Comparison of ENCODE assay signal across 8 mouse cellular contexts in the genomic region with DNA sequence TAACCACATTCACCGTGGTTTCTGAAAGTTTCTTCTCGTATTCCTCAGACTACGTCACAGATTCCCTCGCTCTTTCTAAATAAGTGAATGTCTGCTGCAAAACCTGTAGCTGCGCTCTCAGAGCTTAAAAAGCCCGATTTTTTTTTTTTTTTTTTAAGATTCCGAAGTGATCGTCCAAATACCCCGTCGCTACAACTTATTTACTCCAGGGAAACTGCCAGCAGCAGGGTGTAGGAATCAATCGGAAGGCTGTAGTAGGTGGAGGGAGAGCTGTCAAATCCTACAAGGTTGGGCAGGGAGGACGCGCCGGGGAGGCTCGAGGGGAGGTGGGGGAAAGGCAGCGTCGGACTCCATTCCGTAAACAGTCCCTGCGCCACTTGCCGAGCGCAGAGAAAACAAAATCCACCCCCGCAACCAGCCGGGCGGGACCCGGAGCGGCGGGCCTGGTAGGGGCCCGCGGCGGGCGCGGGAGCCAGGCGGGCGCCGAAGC. TPM values are rescaled to one million over a fixed set of nuclear protein-coding genes. Genes with fewer than 3 reads are reported as not detected.
DNase-seq lines count a peak whose midpoint lies in the region; ATAC-seq and TF ChIP-seq lines count a peak whose summit lies in the region.

No protein-coding gene starts in this region.

- under 1% methylated on average over 26 of the region's 35 CpGs for WGBS in limb, embryonic 14.5 days
- WGBS in midbrain, postnatal 0 days = under 1% methylated on average over 24 of the region's 35 CpGs
- whole genome bisulfite sequencing in stomach, embryonic 16.5 days = under 1% methylated on average over 23 of the region's 35 CpGs

- peak overlapping the region; percentile 89 for H3K27ac ChIP-seq in limb, embryonic 14.5 days (replicated peaks; ENCODE audit: low read depth, low read length)
- peak overlapping the region; percentile 91 for H3K27ac ChIP-seq in midbrain, postnatal 0 days (ENCODE audit: low read depth, low read length)
- H3K27ac ChIP-seq in stomach, embryonic 16.5 days (ENCODE audit: low read length) = peak overlapping the region; percentile 90

- H3K9me3 ChIP-seq in megakaryocyte, embryonic 14.5 days = no peaks in the 10 kb centered on the region
- no peaks in the 10 kb centered on the region for H3K9me3 ChIP-seq in limb, embryonic 14.5 days (ENCODE audit: control insufficient read depth, low read length)
- no peaks in the 10 kb centered on the region for H3K9me3 ChIP-seq in midbrain, postnatal 0 days (ENCODE audit: low read length)
- H3K9me3 ChIP-seq in stomach, embryonic 16.5 days (replicated peaks; ENCODE audit: control insufficient read depth, low read length) = no peaks in the 10 kb centered on the region

- peak overlapping the region; percentile 99 for H3K4me3 ChIP-seq in megakaryocyte, embryonic 14.5 days (replicated peaks)
- H3K4me3 ChIP-seq in limb, embryonic 14.5 days (replicated peaks; ENCODE audit: low read length) = peak overlapping the region; percentile 88
- H3K4me3 ChIP-seq in midbrain, postnatal 0 days (ENCODE audit: low read depth, low read length) = peak overlapping the region; percentile 85
- peak overlapping the region; percentile 91 for H3K4me3 ChIP-seq in stomach, embryonic 16.5 days (replicated peaks; ENCODE audit: low read length)

- H3K27me3 ChIP-seq in megakaryocyte, embryonic 14.5 days (replicated peaks) = no peaks in the 10 kb centered on the region
- H3K27me3 ChIP-seq in limb, embryonic 14.5 days (ENCODE audit: control insufficient read depth, insufficient read depth, low read length) = no peaks in the 10 kb centered on the region
- no peaks in the 10 kb centered on the region for H3K27me3 ChIP-seq in midbrain, postnatal 0 days (ENCODE audit: insufficient read depth, low read length)
- no peaks in the 10 kb centered on the region for H3K27me3 ChIP-seq in stomach, embryonic 16.5 days (ENCODE audit: control insufficient read depth, insufficient read depth, low read length)

- peak; percentile 53 to 54 for DNase-seq in cerebellum, postnatal 36 days
- peak; percentile 17 to 35 for DNase-seq in frontal cortex, postnatal 25 days (ENCODE audit: low spot score in 2 of 2)
- DNase-seq in limb, embryonic 14.5 days (ENCODE audit: low spot score) = peak; percentile 38
- peak; percentile 56 for DNase-seq in midbrain, postnatal 0 days (ENCODE audit: low spot score)

- TF ChIP-seq POLR2A in limb, embryonic 14.5 days (IDR thresholded peaks at IDR 0.05; ENCODE audit: borderline replicate concordance, extremely low read depth, insufficient read depth, insufficient read length) = no peak

- H3K36me3 ChIP-seq in megakaryocyte, embryonic 14.5 days (replicated peaks; ENCODE audit: low read length) = peaks cover 57% of the 10 kb centered on the region
- H3K36me3 ChIP-seq in limb, embryonic 14.5 days (ENCODE audit: control insufficient read depth, insufficient read depth, low read length) = peaks cover 6% of the 10 kb centered on the region
- peaks cover 4% of the 10 kb centered on the region; the same call in 1 of the 2 replicates for H3K36me3 ChIP-seq in midbrain, postnatal 0 days (ENCODE audit: insufficient read depth, low read length)
- H3K36me3 ChIP-seq in stomach, embryonic 16.5 days (ENCODE audit: control insufficient read depth, insufficient read depth, low read length) = 0 out of 2 replicates have a peak, but pooled peaks cover 3% of the 10 kb centered on the region

- peaks cover 62% of the 10 kb centered on the region for H3K4me1 ChIP-seq in megakaryocyte, embryonic 14.5 days
- peaks cover 27% of the 10 kb centered on the region for H3K4me1 ChIP-seq in limb, embryonic 14.5 days (ENCODE audit: control insufficient read depth, insufficient read depth, low read length)
- H3K4me1 ChIP-seq in midbrain, postnatal 0 days (ENCODE audit: insufficient read depth, low read length) = peaks cover 12% of the 10 kb centered on the region
- H3K4me1 ChIP-seq in stomach, embryonic 16.5 days (ENCODE audit: control insufficient read depth, insufficient read depth, low read length) = peaks cover 30% of the 10 kb centered on the region

- no peak for ATAC-seq in megakaryocyte, adult 5-6 weeks (ENCODE audit: poor library complexity, severe bottlenecking)
- peak; percentile 26 for ATAC-seq in inflammation-experienced regulatory T-cells, adult 6 months
- ATAC-seq in limb, embryonic 14.5 days (ENCODE audit: low FRiP score, low read depth) = peak; percentile 24; the same call in 1 of the 2 replicates
- ATAC-seq in midbrain, postnatal 0 days (ENCODE audit: low FRiP score) = peak; percentile 35
- 0 out of 2 replicates have a peak, but pooled peaks have one; percentile 39 for ATAC-seq in stomach, embryonic 16.5 days (ENCODE audit: insufficient read depth, low FRiP score)

- no peak for TF ChIP-seq CTCF in midbrain, postnatal 0 days (IDR thresholded peaks at IDR 0.05)

- peak overlapping the region; percentile 96 for H3K9ac ChIP-seq in limb, embryonic 14.5 days (ENCODE audit: low read depth, low read length, severe bottlenecking)
- H3K9ac ChIP-seq in midbrain, postnatal 0 days (replicated peaks; ENCODE audit: low read length, poor library complexity, severe bottlenecking) = peak overlapping the region; percentile 94
- H3K9ac ChIP-seq in stomach, embryonic 16.5 days (ENCODE audit: low read length) = peak overlapping the region; percentile 99

- peak overlapping the region; percentile 64 for H3K4me2 ChIP-seq in limb, embryonic 14.5 days (replicated peaks; ENCODE audit: low read depth, low read length, severe bottlenecking)
- peak overlapping the region; percentile 59 for H3K4me2 ChIP-seq in midbrain, postnatal 0 days (ENCODE audit: low read depth, low read length, poor library complexity, severe bottlenecking)
- peak overlapping the region; percentile 70 for H3K4me2 ChIP-seq in stomach, embryonic 16.5 days (ENCODE audit: low read depth, low read length)

RNA-seq across cellular contexts. Expression of gene Baz2b, which starts 0.5 kb away (rescaled TPM):
- 17.1 TPM in 1 of 2 replicates, not detected in the other for polyA plus RNA-seq in megakaryocyte, embryonic 14.5 days (2012; ENCODE audit: insufficient read depth, low replicate concordance)
- total RNA-seq in megakaryocyte, adult 5-6 weeks (2015) = 87.2 and 95.6 TPM in 2 replicates
- total RNA-seq in megakaryocyte, adult 5-6 weeks (2017) = 129 and 133 TPM in 2 replicates
- polyA plus RNA-seq in inflammation-experienced regulatory T-cells, adult 6 months (2017; shearing (Covaris generic)) = 10 to 100 TPM; 18.1 to 36.0 (median 30.1) TPM
- polyA plus RNA-seq in limb, embryonic 14.5 days (2012; rRNA removed) = 29.5 and 36.0 TPM in 2 replicates
- polyA plus RNA-seq in limb, embryonic 14.5 days (2014; fragmentation: Nextera tagmentation; extraction: Ambion mirVana) = 45.6 and 53.3 TPM in 2 replicates
- total RNA-seq in midbrain, postnatal 0 days (2014; rRNA removed) = 89.3 and 99.9 TPM in 2 replicates
- polyA plus RNA-seq in midbrain, postnatal 0 days (2015; fragmentation: Nextera tagmentation; extraction: Ambion mirVana) = 59.0 and 72.3 TPM in 2 replicates
- 41.5 and 49.2 TPM in 2 replicates for polyA plus RNA-seq in stomach, embryonic 16.5 days (2015; fragmentation: Nextera tagmentation; extraction: Ambion mirVana)

RNA-seq across cellular contexts. Expression of gene March7, which starts 0.5 kb away (rescaled TPM):
- 0.88 and 1.2 TPM in 2 replicates for polyA plus RNA-seq in megakaryocyte, embryonic 14.5 days (2012; ENCODE audit: insufficient read depth, low replicate concordance)
- 80.4 and 93.0 TPM in 2 replicates for total RNA-seq in megakaryocyte, adult 5-6 weeks (2015)
- total RNA-seq in megakaryocyte, adult 5-6 weeks (2017) = 93.9 and 97.7 TPM in 2 replicates
- polyA plus RNA-seq in inflammation-experienced regulatory T-cells, adult 6 months (2017; shearing (Covaris generic)) = 100 to 1,000 TPM in 2 of 3 experiments, 10 to 100 TPM in 1; 78.5 to 110 (median 102) TPM
- polyA plus RNA-seq in limb, embryonic 14.5 days (2012; rRNA removed) = 55.8 and 59.7 TPM in 2 replicates
- polyA plus RNA-seq in limb, embryonic 14.5 days (2014; fragmentation: Nextera tagmentation; extraction: Ambion mirVana) = 76.9 and 77.8 TPM in 2 replicates
- total RNA-seq in midbrain, postnatal 0 days (2014; rRNA removed) = 67.1 and 103 TPM in 2 replicates
- 72.1 and 76.2 TPM in 2 replicates for polyA plus RNA-seq in midbrain, postnatal 0 days (2015; fragmentation: Nextera tagmentation; extraction: Ambion mirVana)
- 68.9 and 69.7 TPM in 2 replicates for polyA plus RNA-seq in stomach, embryonic 16.5 days (2015; fragmentation: Nextera tagmentation; extraction: Ambion mirVana)

Comparison
In these comparisons a context has a peak if more than half of its experiments do, and no peak if none do; other contexts are left out.
1. RNA of gene March7, which starts 0.5 kb away (polyA plus RNA-seq): 78.5 to 110 TPM in inflammation-experienced regulatory T-cells, adult 6 months, 55.8 to 77.8 TPM in limb, embryonic 14.5 days, 72.1 to 76.2 TPM in midbrain, postnatal 0 days and 68.9 to 69.7 TPM in stomach, embryonic 16.5 days; 0.88 to 1.2 TPM in megakaryocyte, embryonic 14.5 days; every median in the first group is over 10 times any median in the second.
2. Peak in every context shown above with its lines, with median percentiles within 50 percentile points of each other: H3K4me3 ChIP-seq, DNase-seq, H3K27ac ChIP-seq, H3K4me2 ChIP-seq and H3K9ac ChIP-seq.